Mouse (Mus musculus) midbrain, postnatal 0 days (tissue): ENCODE measurements around the gene Sox5. TPM values are rescaled to one million over a fixed set of nuclear protein-coding genes. Genes with fewer than 3 reads are reported as not detected.

Experiments
- ATAC-seq: fragments of 200-750 bp; cut with Nextera tagmentation; 2 replicates; pipeline ENCODE4 v1.8.0; 2017; ENCODE audit warnings: moderate number of reproducible peaks, mild to moderate bottlenecking, moderate TSS enrichment, moderate library complexity; ENCODE audit not compliant: low FRiP score
- DNase-seq: peaks from one replicate; pipeline ENCODE4 v3.0.0-alpha.2; 2015; ENCODE audit warnings: low spot score
- H3K27ac ChIP-seq: fragments of 300-500 bp; sonication (generic); 2 replicates; pipeline ENCODE4 v1.5.1; 2014; ENCODE audit warnings: low read depth, mild to moderate bottlenecking, low read length, mixed read lengths
- H3K27me3 ChIP-seq: fragments of 300-500 bp; sonication (generic); 2 replicates; pipeline ENCODE4 v1.6.1; 2014; ENCODE audit warnings: low read length, control low read depth, mixed read lengths; ENCODE audit not compliant: insufficient read depth
- H3K36me3 ChIP-seq: fragments of 300-500 bp; sonication (generic); 2 replicates; pipeline ENCODE4 v1.6.1; 2014; ENCODE audit warnings: low read length, control low read depth, mixed read lengths; ENCODE audit not compliant: insufficient read depth
- H3K4me1 ChIP-seq: fragments of 300-500 bp; sonication (generic); 2 replicates; pipeline ENCODE4 v1.6.1; 2014; ENCODE audit warnings: mild to moderate bottlenecking, control low read depth, antibody characterized with exemption, low read length, mixed read lengths; ENCODE audit not compliant: insufficient read depth
- H3K4me2 ChIP-seq: fragments of 300-500 bp; sonication (generic); 2 replicates; pipeline ENCODE4 v1.6.1; 2014; ENCODE audit warnings: low read depth, mild to moderate bottlenecking, low read length, mixed read lengths; ENCODE audit not compliant: poor library complexity, severe bottlenecking
- H3K4me3 ChIP-seq: fragments of 300-500 bp; sonication (generic); 2 replicates; pipeline ENCODE4 v1.5.1; 2014; ENCODE audit warnings: low read depth, mild to moderate bottlenecking, low read length, moderate library complexity
- H3K9ac ChIP-seq: fragments of 300-500 bp; sonication (generic); replicated peaks from 2 replicates; pipeline ENCODE4 v1.6.1; 2014; ENCODE audit warnings: mild to moderate bottlenecking, low read length, moderate library complexity, mixed read lengths; ENCODE audit not compliant: poor library complexity, severe bottlenecking
- H3K9me3 ChIP-seq: fragments of 300-500 bp; sonication (generic); 2 replicates; pipeline ENCODE4 v1.6.1; 2016; ENCODE audit warnings: low read length, control low read depth
- CTCF ChIP-seq: IDR thresholded peaks from 2 replicates; pipeline ENCODE4 v1.5.1; 2016; ENCODE audit warnings: antibody characterized with exemption, mild to moderate bottlenecking
- WGBS: fragments of 180-500 bp; shearing (Covaris S2); extraction: QIAGEN DNeasy Blood & Tissue Kit; methylation state at CpG from one replicate; pipeline ENCODE4 v1.1.7; 2014; 5-methylcytosine and 5-hydroxymethylcytosine counted together
- polyA plus RNA-seq: library from polyadenylated mRNA; unstranded; fragments of >200 nt; fragmentation: Nextera tagmentation; extraction: Ambion mirVana; gene quantifications from 2 replicates; pipeline ENCODE4 v1.2.1, GENCODE M21; 2015
- total RNA-seq: library from RNA; depleted of rRNA; stranded (reverse); fragments of >200 nt; gene quantifications from 2 replicates; pipeline ENCODE4 v1.2.3, GENCODE M21; 2014

Sox5 gene
- total and polyA plus RNA-seq, 2 experiments from 2014 or later: 11.3 to 25.0 TPM

DNA sequence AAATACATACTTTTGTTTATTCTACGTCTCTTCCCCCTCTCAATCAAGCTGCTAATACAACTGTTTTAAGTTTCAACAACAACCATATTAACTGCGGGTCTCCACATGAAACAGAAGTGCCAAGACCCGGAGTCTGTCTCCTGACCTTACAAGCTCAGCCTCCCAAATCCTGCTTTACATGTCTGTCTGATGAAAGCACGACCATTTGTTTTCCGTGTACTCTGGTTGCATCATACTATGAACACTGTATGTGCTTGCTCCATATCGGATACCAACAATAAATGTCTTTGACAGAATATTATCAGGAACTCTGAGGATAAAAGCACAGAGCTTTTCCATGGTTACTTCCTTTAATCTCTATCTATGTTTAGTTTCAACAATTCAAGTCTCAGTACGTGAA lies 516.8 kb downstream of the Sox5 start:
- H3K27me3 ChIP-seq: no peaks in the 10 kb centered on the region
- no peaks in the 10 kb centered on the region for H3K36me3 ChIP-seq
- no peak overlapping the region for H3K4me3 ChIP-seq
- H3K4me2 ChIP-seq: no peak overlapping the region
- H3K4me1 ChIP-seq: no peaks in the 10 kb centered on the region
- H3K27ac ChIP-seq: no peak overlapping the region
- H3K9ac ChIP-seq: no peak overlapping the region
- H3K9me3 ChIP-seq: no peaks in the 10 kb centered on the region
- ATAC-seq (no peak), DNase-seq (no peak)
- no peak for TF ChIP-seq CTCF
- WGBS: 66% methylated on average over 7 of the region's 7 CpGs

DNA sequence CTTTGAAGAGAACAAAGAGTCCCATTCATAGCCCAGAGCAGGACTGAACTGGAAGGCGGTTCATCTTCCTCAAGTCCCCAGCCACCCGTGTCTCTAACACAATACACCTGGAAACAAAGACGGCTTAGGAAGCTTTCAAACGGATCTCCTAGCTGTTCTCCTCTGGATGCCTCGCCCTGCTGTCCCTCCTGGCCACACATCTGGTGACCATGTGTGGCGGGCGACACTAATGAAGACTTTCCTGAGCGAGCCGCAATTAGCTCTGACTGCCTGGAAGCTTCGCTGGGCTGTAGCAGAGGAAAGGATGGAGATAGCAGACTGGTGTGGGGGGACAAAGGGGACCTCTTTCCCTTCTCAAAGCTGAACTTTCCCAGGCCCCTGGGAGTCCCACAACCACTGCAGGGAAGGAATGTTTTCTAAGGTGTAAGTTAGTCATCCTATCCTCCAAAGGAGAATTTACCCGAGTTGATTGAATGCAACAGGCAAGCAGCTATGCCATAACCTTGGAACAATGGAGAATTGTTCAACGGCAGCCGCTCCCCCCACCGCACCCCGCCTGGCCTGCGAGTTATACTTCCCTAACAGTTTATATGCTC lies 517.4 kb downstream of the Sox5 start:
- Histone ChIP-seq H3K4me2 (peak overlapping the region; percentile 20; the same call in 1 of the 2 replicates), H3K4me1 (no peaks in the 10 kb centered on the region), H3K9ac (no peak overlapping the region), H3K9me3 (no peaks in the 10 kb centered on the region), H3K4me3 (no peak overlapping the region), H3K27ac (no peak overlapping the region), H3K36me3 (no peaks in the 10 kb centered on the region), H3K27me3 (no peaks in the 10 kb centered on the region)
- DNase-seq: no peak
- ATAC-seq: no peak
- TF ChIP-seq CTCF: no peak
- 25% methylated on average over 16 of the region's 16 CpGs for WGBS

DNA sequence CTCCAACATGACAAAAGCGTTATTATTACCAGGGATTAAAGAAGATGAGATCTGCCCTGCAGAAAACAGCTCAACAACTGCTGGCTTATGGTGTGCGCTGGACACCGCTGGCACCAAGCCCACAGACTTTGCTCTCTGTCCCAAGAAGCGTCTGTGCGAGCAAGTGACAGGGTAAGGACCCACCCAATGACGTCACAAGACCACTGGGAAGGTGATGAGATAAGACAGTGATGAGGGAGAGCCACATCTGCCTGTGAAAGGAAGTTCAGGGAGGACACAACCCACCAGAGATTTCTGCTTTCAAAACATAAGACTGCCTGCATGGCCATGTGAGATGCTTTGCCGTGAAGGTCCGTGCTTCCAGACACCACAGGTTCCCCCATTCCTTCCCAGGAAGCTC lies 525.3 kb downstream of the Sox5 start:
- Histone ChIP-seq H3K4me1 (no peaks in the 10 kb centered on the region), H3K27me3 (no peaks in the 10 kb centered on the region), H3K36me3 (no peaks in the 10 kb centered on the region), H3K4me3 (no peak overlapping the region), H3K9ac (no peak overlapping the region), H3K4me2 (no peak overlapping the region), H3K27ac (no peak overlapping the region), H3K9me3 (no peaks in the 10 kb centered on the region)
- ATAC-seq (no peak), DNase-seq (no peak)
- TF ChIP-seq CTCF: no peak
- WGBS: 48% methylated on average over 8 of the region's 8 CpGs

DNA sequence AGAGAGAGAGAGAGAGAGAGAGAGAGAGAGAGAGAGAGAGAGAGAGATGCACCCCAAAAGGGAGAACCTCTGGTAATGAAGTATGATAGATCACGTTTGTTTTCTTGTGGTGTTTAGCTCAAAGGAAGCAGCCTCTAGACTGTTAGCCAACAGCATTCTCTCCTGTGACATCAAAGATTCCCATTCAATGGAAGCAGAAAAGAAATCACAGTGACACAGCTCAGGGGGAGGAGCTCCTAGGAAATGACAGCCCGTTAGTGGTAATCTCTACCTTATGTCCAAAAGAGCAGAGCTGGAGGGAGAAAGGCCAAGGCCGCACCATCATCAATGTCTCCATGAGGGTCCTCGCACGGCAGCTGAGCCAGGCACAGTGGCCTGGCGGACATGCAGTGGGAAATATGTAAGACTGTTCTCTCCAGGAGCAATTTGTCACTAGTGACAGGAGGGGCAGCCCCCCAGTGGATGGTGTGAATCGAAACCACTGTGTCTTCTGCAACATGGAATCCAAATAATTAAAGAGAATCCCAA lies 529.5 kb downstream of the Sox5 start:
- no peaks in the 10 kb centered on the region for H3K9me3 ChIP-seq
- H3K4me1 ChIP-seq: peaks cover 3% of the 10 kb centered on the region; the same call in 1 of the 2 replicates
- no peak for ATAC-seq
- WGBS: 35% methylated on average over 7 of the region's 7 CpGs
- no peak overlapping the region for H3K27ac ChIP-seq
- no peak overlapping the region for H3K4me3 ChIP-seq
- H3K36me3 ChIP-seq: no peaks in the 10 kb centered on the region
- DNase-seq: peak; percentile 9
- no peak overlapping the region for H3K4me2 ChIP-seq
- no peak overlapping the region for H3K9ac ChIP-seq
- no peak for TF ChIP-seq CTCF
- no peaks in the 10 kb centered on the region for H3K27me3 ChIP-seq

DNA sequence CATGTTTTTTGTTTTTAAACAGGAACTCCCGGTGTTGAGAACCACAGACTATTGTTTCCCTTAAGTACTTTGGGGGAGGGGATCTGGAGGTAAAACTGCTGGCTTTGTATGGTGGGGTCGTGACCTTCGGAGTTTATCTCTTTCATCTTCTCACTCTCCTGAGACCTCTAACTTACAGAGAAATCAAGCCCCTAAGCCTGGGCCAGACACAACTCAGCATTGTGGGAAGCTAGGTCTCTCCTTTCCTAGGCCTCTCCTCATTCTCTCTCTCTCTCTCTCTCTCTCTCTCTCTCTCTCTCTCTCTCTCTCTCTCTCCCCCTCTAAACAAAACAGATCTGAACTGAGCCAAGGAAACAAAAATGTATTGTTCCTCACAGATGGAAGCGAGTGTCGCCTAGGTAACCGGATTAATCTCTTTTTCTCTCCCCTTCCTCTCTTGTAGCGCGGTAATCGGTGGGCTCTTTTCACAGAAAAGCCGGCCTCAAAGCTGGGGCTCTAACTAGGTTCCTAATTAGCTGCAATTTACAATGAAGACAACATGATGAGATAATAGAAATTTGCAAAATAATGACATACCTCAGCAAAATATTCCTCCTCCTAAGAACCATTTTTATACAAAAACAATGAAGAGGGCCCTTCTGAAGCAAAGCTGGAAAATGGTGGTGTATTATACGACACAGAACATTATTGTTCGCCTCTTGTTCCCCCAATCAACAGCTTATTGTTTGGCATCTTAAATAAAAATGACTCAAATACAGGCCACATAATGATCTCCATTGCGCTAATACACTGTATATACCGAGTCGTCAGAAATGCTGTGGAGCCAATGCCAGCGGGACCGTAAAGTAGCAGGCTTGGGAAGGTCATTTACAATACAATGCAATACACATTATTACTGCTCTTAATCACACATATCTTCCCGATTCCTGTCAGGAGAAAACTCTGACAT lies 530.3 kb downstream of the Sox5 start:
- H3K9me3 ChIP-seq: no peaks in the 10 kb centered on the region
- TF ChIP-seq CTCF: no peak
- WGBS: 18% methylated on average over 18 of the region's 18 CpGs
- H3K27me3 ChIP-seq: no peaks in the 10 kb centered on the region
- H3K4me1 ChIP-seq: peaks cover 3% of the 10 kb centered on the region; the same call in 1 of the 2 replicates
- H3K4me2 ChIP-seq: no peak overlapping the region
- DNase-seq (peak; percentile 55), ATAC-seq (0 out of 2 replicates have a peak, but pooled peaks have one; percentile 52)
- peak overlapping the region; percentile 32; the same call in 1 of the 2 replicates for H3K27ac ChIP-seq
- no peak overlapping the region for H3K4me3 ChIP-seq
- H3K36me3 ChIP-seq: no peaks in the 10 kb centered on the region
- no peak overlapping the region for H3K9ac ChIP-seq
